Mouse (Mus musculus) lung, postnatal 0 days (tissue): ENCODE measurements at regions not wholly inside any gene's neighbourhood (a gene's known extent, or its start where the extent isn't known, plus 50 kb on each side); places are given as distances from the start of the nearest gene placed in this dataset.

ENCODE experiments used
- CTCF ChIP-seq: IDR thresholded peaks from 2 replicates; pipeline ENCODE4 v1.5.1; 2016; ENCODE audit warnings: antibody characterized with exemption, mild to moderate bottlenecking
- EP300 ChIP-seq: IDR thresholded peaks from 2 replicates; pipeline ENCODE4 v1.6.1; 2016; ENCODE audit warnings: antibody characterized with exemption, mild to moderate bottlenecking, control low read depth

DNA sequence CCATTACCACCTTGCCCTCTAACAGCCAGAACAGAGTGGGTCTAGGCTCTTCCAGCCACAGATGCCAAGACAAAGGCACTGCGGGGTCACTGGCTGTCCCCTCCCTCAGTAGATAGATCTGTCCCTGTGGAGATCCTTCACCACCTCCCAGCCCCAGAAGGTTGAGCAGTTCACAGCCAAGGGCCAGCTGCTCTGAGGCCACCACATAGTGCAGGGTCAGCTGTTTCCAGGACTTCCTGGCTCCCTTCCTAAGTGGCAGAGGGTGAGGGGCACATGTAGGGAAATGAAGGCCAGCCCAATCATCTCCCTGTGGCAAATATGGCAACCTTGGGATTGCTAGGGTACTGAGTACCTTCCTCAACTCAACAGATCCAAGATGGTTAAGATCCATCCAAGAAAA is 187.8 kb downstream of the Fam43a start:
- TF ChIP-seq CTCF (no peak), EP300 (no peak)
